Mouse (Mus musculus) ES-E14 (cell line): ENCODE measurements around the gene Nfib. TPM values are rescaled to one million over a fixed set of nuclear protein-coding genes. Genes with fewer than 3 reads are reported as not detected.

Experiments used
- DNase-seq: peaks from one replicate; pipeline ENCODE4 v3.0.0-alpha.2; 2013; ENCODE audit warnings: low read depth, low spot score
- H3K27ac ChIP-seq: 2 replicates; pipeline ENCODE4 v1.5.1; 2012; ENCODE audit warnings: low read depth, mild to moderate bottlenecking, low read length, moderate library complexity, mixed read lengths; ENCODE audit not compliant: poor library complexity, insufficient read depth, severe bottlenecking
- H3K36me3 ChIP-seq: 2 replicates; pipeline ENCODE4 v1.6.1; 2012; ENCODE audit warnings: mild to moderate bottlenecking, low read length, moderate library complexity, mixed read lengths; ENCODE audit not compliant: control insufficient read depth, poor library complexity, insufficient read depth, severe bottlenecking
- H3K4me1 ChIP-seq, 2 experiments: fragments of 150-350 bp in 1 of 2; sonication (generic) in 1 of 2; 2 replicates each; pipeline ENCODE4 v1.6.1; 2012; ENCODE audit warnings: low read length in 2 of 2, mild to moderate bottlenecking in 1 of 2, mixed read lengths in 1 of 2; ENCODE audit not compliant: control insufficient read depth in 2 of 2, insufficient read depth in 2 of 2, poor library complexity in 1 of 2
- H3K4me3 ChIP-seq, 2 experiments: fragments of 150-350 bp in 1 of 2; sonication (generic) in 1 of 2; 2 replicates each; pipeline ENCODE4 v1.5.1; 2012; ENCODE audit warnings: low read length in 2 of 2, low read depth in 1 of 2, mild to moderate bottlenecking in 1 of 2, mixed read lengths in 1 of 2; ENCODE audit not compliant: insufficient read depth in 1 of 2, poor library complexity in 1 of 2, severe bottlenecking in 1 of 2
- H3K9ac ChIP-seq: 2 replicates; pipeline ENCODE4 v1.6.1; 2012; ENCODE audit warnings: low read depth, mild to moderate bottlenecking, low read length, mixed read lengths; ENCODE audit not compliant: poor library complexity, insufficient read depth, severe bottlenecking
- H3K9me3 ChIP-seq: fragments of 150-350 bp; sonication (generic); 2 replicates; pipeline ENCODE4 v1.6.1; 2012; ENCODE audit warnings: low read depth, mild to moderate bottlenecking, low read length; ENCODE audit not compliant: control insufficient read depth, insufficient read depth
- CHD2 ChIP-seq: IDR thresholded peaks from 2 replicates; pipeline ENCODE4 v1.6.1; 2014; ENCODE audit warnings: mild to moderate bottlenecking, low read depth, low read length, inconsistent platforms
- HCFC1 ChIP-seq: IDR thresholded peaks from 2 replicates; pipeline ENCODE4 v1.6.1; 2012; ENCODE audit warnings: low read length, inconsistent platforms, borderline replicate concordance; ENCODE audit not compliant: insufficient read depth
- MAFK ChIP-seq: IDR thresholded peaks from 2 replicates; pipeline ENCODE4 v1.6.1; 2014; ENCODE audit warnings: mild to moderate bottlenecking, low read depth, low read length, inconsistent platforms; ENCODE audit not compliant: insufficient read depth
- ZC3H11A ChIP-seq: IDR thresholded peaks from 2 replicates; pipeline ENCODE4 v1.6.1; 2012; ENCODE audit warnings: low read depth, mild to moderate bottlenecking, inconsistent platforms, low read length, borderline replicate concordance
- ZNF384 ChIP-seq: IDR thresholded peaks from 2 replicates; pipeline ENCODE4 v1.6.1; 2012; ENCODE audit warnings: low read depth, low read length, inconsistent platforms
- in situ Hi-C, 2 experiments: fragments of 600-800 bp; cut with MboI; formaldehyde crosslinking; loops; one replicate each; pipeline ENCODE4 v1.15.1; 2025; ENCODE audit warnings: low sequenced_read_pairs in 2 of 2, inconsistent platforms in 1 of 2; ENCODE audit not compliant: unreplicated experiment in 2 of 2
- total RNA-seq: library from RNA; depleted of rRNA; stranded (reverse); fragments of 300-350 nt; gene quantifications from 2 replicates; pipeline ENCODE4 v1.2.3, GENCODE M21; 2012

The Nfib gene
- total RNA-seq, 1 experiment, result 8.9 TPM

GRCm38 (mm10) chr4:82587146-82587870, 118.2 kb downstream of the Nfib start:
- H3K9ac ChIP-seq, result no peak overlapping the region
- H3K4me3 ChIP-seq, result no peak overlapping the region
- H3K9me3 ChIP-seq, result no peaks in the 10 kb centered on the region
- H3K36me3 ChIP-seq, result no peaks in the 10 kb centered on the region
- no peak for DNase-seq
- H3K27ac ChIP-seq, result no peak overlapping the region
- in situ Hi-C loops, result loop anchor here in 1 of 2 experiments (25.0 kb wide), 1 partner anchor 1025 kb away; no protein-coding TSS in a partner anchor
- TF ChIP-seq MAFK (no peak), HCFC1 (no peak), ZNF384 (no peak), CHD2 (no peak), ZC3H11A (no peak)
- H3K4me1 ChIP-seq, result no peaks in the 10 kb centered on the region

- Histone ChIP-seq H3K9ac (no peak overlapping the region), H3K4me1 (no peaks in the 10 kb centered on the region), H3K27ac (no peak overlapping the region), H3K36me3 (no peaks in the 10 kb centered on the region), H3K9me3 (no peaks in the 10 kb centered on the region), H3K4me3 (no peak overlapping the region)
- TF ChIP-seq MAFK (no peak), HCFC1 (no peak), CHD2 (no peak), ZC3H11A (no peak), ZNF384 (no peak)
- in situ Hi-C loops, result loop anchor here in 1 of 2 experiments (25.0 kb wide), 1 partner anchor 1024 kb away; no protein-coding TSS in a partner anchor
- DNase-seq, result no peak
Measured at GRCm38 (mm10) chr4:82586637-82587036, 118.9 kb downstream of the Nfib start.

- in situ Hi-C loops, result loop anchor here in 1 of 2 experiments (25.0 kb wide), 1 partner anchor 1023 kb away; no protein-coding TSS in a partner anchor
- DNase-seq, result no peak
- Histone ChIP-seq H3K36me3 (no peaks in the 10 kb centered on the region), H3K9me3 (no peaks in the 10 kb centered on the region), H3K4me1 (no peaks in the 10 kb centered on the region), H3K4me3 (no peak overlapping the region), H3K9ac (no peak overlapping the region), H3K27ac (no peak overlapping the region)
- no peak for TF ChIP-seq CHD2
Measured at GRCm38 (mm10) chr4:82585536-82585935, 120.0 kb downstream of the Nfib start.

GRCm38 (mm10) chr4:82585056-82585455, 120.5 kb downstream of the Nfib start:
- Histone ChIP-seq H3K9me3 (no peaks in the 10 kb centered on the region), H3K4me3 (no peak overlapping the region), H3K36me3 (no peaks in the 10 kb centered on the region), H3K9ac (no peak overlapping the region), H3K4me1 (no peaks in the 10 kb centered on the region), H3K27ac (no peak overlapping the region)
- no peak for DNase-seq
- in situ Hi-C loops, result loop anchor here in 1 of 2 experiments (25.0 kb wide), 1 partner anchor 1023 kb away; no protein-coding TSS in a partner anchor
- no peak for TF ChIP-seq HCFC1

GRCm38 (mm10) chr4:82584548-82584947, 121.0 kb downstream of the Nfib start:
- no peaks in the 10 kb centered on the region for H3K4me1 ChIP-seq
- no peaks in the 10 kb centered on the region for H3K9me3 ChIP-seq
- in situ Hi-C loops, result loop anchor here in 1 of 2 experiments (25.0 kb wide), 1 partner anchor 1022 kb away; no protein-coding TSS in a partner anchor
- H3K9ac ChIP-seq, result no peak overlapping the region
- DNase-seq, result no peak
- H3K36me3 ChIP-seq, result no peaks in the 10 kb centered on the region
- no peak overlapping the region for H3K27ac ChIP-seq
- TF ChIP-seq HCFC1, result no peak
- TF ChIP-seq ZC3H11A, result no peak
- TF ChIP-seq MAFK, result no peak
- TF ChIP-seq ZNF384, result no peak
- no peak for TF ChIP-seq CHD2
- no peak overlapping the region for H3K4me3 ChIP-seq
